Mouse (Mus musculus): ENCODE results near the gene E030018B13Rik.

- TF ChIP-seq CTCF (IDR thresholded peaks at IDR 0.05; ENCODE audit: low read depth) (no peak), EP300 (IDR thresholded peaks at IDR 0.05; ENCODE audit: low read depth) (no peak)
These were observed 2.4 kb downstream of the E030018B13Rik start for GRCm38 (mm10) chr7:63918771-63919768.

All from liver, embryonic 14.5 days (tissue).